Mouse (Mus musculus): Measurements from ENCODE around the gene Med16. TPM values are rescaled to one million over a fixed set of nuclear protein-coding genes. Genes with fewer than 3 reads are reported as not detected.

Med16 gene
- polyA plus RNA-seq, 1 experiment from 2014 or later: 60.4 TPM

GRCm38 (mm10) chr10:79862049-79862788, 46.5 kb downstream of the Med16 start:
- H3K9ac ChIP-seq: no peak overlapping the region
- ATAC-seq (ENCODE audit: insufficient number of reproducible peaks, insufficient read depth, low FRiP score, low TSS enrichment): no peak
- H3K36me3 ChIP-seq: peaks cover 93% of the 10 kb centered on the region
- no peak overlapping the region for H3K4me2 ChIP-seq (replicated peaks)
- no peaks in the 10 kb centered on the region for H3K9me3 ChIP-seq
- no peaks in the 10 kb centered on the region for H3K27me3 ChIP-seq
- peaks cover 17% of the 10 kb centered on the region for H3K4me1 ChIP-seq
- WGBS: 88% methylated on average over 23 of the region's 23 CpGs
- no peak overlapping the region for H3K4me3 ChIP-seq
- H3K27ac ChIP-seq: 0 out of 2 replicates have a peak overlapping the region, but pooled peaks have one; percentile 4

GRCm38 (mm10) chr10:79861230-79862048, 47.3 kb downstream of the Med16 start:
- Histone ChIP-seq H3K9me3 (no peaks in the 10 kb centered on the region), H3K27ac (no peak overlapping the region), H3K36me3 (peaks cover 93% of the 10 kb centered on the region), H3K9ac (no peak overlapping the region), H3K27me3 (no peaks in the 10 kb centered on the region), H3K4me1 (peaks cover 25% of the 10 kb centered on the region), H3K4me3 (no peak overlapping the region), H3K4me2 (replicated peaks) (no peak overlapping the region)
- no peak for ATAC-seq (ENCODE audit: insufficient number of reproducible peaks, insufficient read depth, low FRiP score, low TSS enrichment)
- 77% methylated on average over 25 of the region's 25 CpGs for WGBS

- Histone ChIP-seq H3K36me3 (peaks cover 84% of the 10 kb centered on the region), H3K9ac (no peak overlapping the region), H3K9me3 (no peaks in the 10 kb centered on the region), H3K4me1 (peaks cover 33% of the 10 kb centered on the region), H3K27ac (no peak overlapping the region), H3K4me2 (replicated peaks) (no peak overlapping the region), H3K4me3 (no peak overlapping the region), H3K27me3 (no peaks in the 10 kb centered on the region)
- no peak for ATAC-seq (ENCODE audit: insufficient number of reproducible peaks, insufficient read depth, low FRiP score, low TSS enrichment)
- WGBS: 93% methylated on average over 26 of the region's 26 CpGs
These were observed 48.4 kb downstream of the Med16 start for GRCm38 (mm10) chr10:79860079-79860911.

GRCm38 (mm10) chr10:79859116-79859515, 49.6 kb downstream of the Med16 start:
- no peaks in the 10 kb centered on the region for H3K27me3 ChIP-seq
- peaks cover 74% of the 10 kb centered on the region for H3K36me3 ChIP-seq
- no peak overlapping the region; the same call in 1 of the 2 replicates for H3K4me2 ChIP-seq (replicated peaks)
- no peaks in the 10 kb centered on the region for H3K9me3 ChIP-seq
- H3K9ac ChIP-seq: no peak overlapping the region
- H3K4me1 ChIP-seq: peaks cover 33% of the 10 kb centered on the region
- no peak overlapping the region for H3K4me3 ChIP-seq
- ATAC-seq (ENCODE audit: insufficient number of reproducible peaks, insufficient read depth, low FRiP score, low TSS enrichment): no peak
- H3K27ac ChIP-seq: no peak overlapping the region
- WGBS: 88% methylated on average over 11 of the region's 11 CpGs

GRCm38 (mm10) chr10:79858416-79859074, 50.2 kb downstream of the Med16 start:
- Histone ChIP-seq H3K9ac (peak overlapping the region; percentile 46; the same call in 1 of the 2 replicates), H3K36me3 (peaks cover 69% of the 10 kb centered on the region), H3K4me3 (peak overlapping the region; percentile 99; the same call in 1 of the 2 replicates), H3K27ac (peak overlapping the region; percentile 68; the same call in 1 of the 2 replicates), H3K4me1 (peaks cover 33% of the 10 kb centered on the region), H3K9me3 (no peaks in the 10 kb centered on the region), H3K4me2 (replicated peaks) (peak overlapping the region; percentile 99), H3K27me3 (no peaks in the 10 kb centered on the region)
- ATAC-seq (ENCODE audit: insufficient number of reproducible peaks, insufficient read depth, low FRiP score, low TSS enrichment): no peak
- 61% methylated on average over 17 of the region's 17 CpGs for WGBS

GRCm38 (mm10) chr10:79857894-79858293, 50.8 kb downstream of the Med16 start:
- peak overlapping the region; percentile 39; the same call in 1 of the 2 replicates for H3K9ac ChIP-seq
- H3K9me3 ChIP-seq: no peaks in the 10 kb centered on the region
- H3K27me3 ChIP-seq: no peaks in the 10 kb centered on the region
- H3K4me2 ChIP-seq (replicated peaks): peak overlapping the region; percentile 99
- ATAC-seq (ENCODE audit: insufficient number of reproducible peaks, insufficient read depth, low FRiP score, low TSS enrichment): no peak
- whole genome bisulfite sequencing: 83% methylated on average over 2 of the region's 2 CpGs
- H3K4me1 ChIP-seq: peaks cover 35% of the 10 kb centered on the region
- H3K4me3 ChIP-seq: peak overlapping the region; percentile 99
- peak overlapping the region; percentile 68 for H3K27ac ChIP-seq
- peaks cover 62% of the 10 kb centered on the region for H3K36me3 ChIP-seq

GRCm38 (mm10) chr10:79857452-79857811, 51.3 kb downstream of the Med16 start:
- H3K27me3 ChIP-seq: no peaks in the 10 kb centered on the region
- peak overlapping the region; percentile 99 for H3K4me2 ChIP-seq (replicated peaks)
- no peak for ATAC-seq (ENCODE audit: insufficient number of reproducible peaks, insufficient read depth, low FRiP score, low TSS enrichment)
- H3K27ac ChIP-seq: peak overlapping the region; percentile 68
- no peaks in the 10 kb centered on the region for H3K9me3 ChIP-seq
- peak overlapping the region; percentile 100 for H3K9ac ChIP-seq
- 35% methylated on average over 4 of the region's 4 CpGs for WGBS
- H3K4me1 ChIP-seq: peaks cover 40% of the 10 kb centered on the region
- peak overlapping the region; percentile 99 for H3K4me3 ChIP-seq
- H3K36me3 ChIP-seq: peaks cover 58% of the 10 kb centered on the region

GRCm38 (mm10) chr10:79856704-79857451, 51.8 kb downstream of the Med16 start:
- 55% methylated on average over 7 of the region's 7 CpGs for WGBS
- Histone ChIP-seq H3K4me1 (peaks cover 45% of the 10 kb centered on the region), H3K27me3 (no peaks in the 10 kb centered on the region), H3K27ac (peak overlapping the region; percentile 68), H3K4me3 (peak overlapping the region; percentile 99), H3K9ac (peak overlapping the region; percentile 100), H3K4me2 (replicated peaks) (peak overlapping the region; percentile 99), H3K9me3 (no peaks in the 10 kb centered on the region), H3K36me3 (peaks cover 52% of the 10 kb centered on the region)
- no peak for ATAC-seq (ENCODE audit: insufficient number of reproducible peaks, insufficient read depth, low FRiP score, low TSS enrichment)

- Histone ChIP-seq H3K9ac (peak overlapping the region; percentile 100), H3K27ac (peak overlapping the region; percentile 68), H3K4me2 (replicated peaks) (peak overlapping the region; percentile 99), H3K4me1 (peaks cover 51% of the 10 kb centered on the region), H3K9me3 (no peaks in the 10 kb centered on the region), H3K36me3 (peaks cover 46% of the 10 kb centered on the region), H3K27me3 (no peaks in the 10 kb centered on the region), H3K4me3 (peak overlapping the region; percentile 99)
- no peak for ATAC-seq (ENCODE audit: insufficient number of reproducible peaks, insufficient read depth, low FRiP score, low TSS enrichment)
- 53% methylated on average over 6 of the region's 6 CpGs for WGBS
These were observed 52.4 kb downstream of the Med16 start for GRCm38 (mm10) chr10:79856280-79856679.

- ATAC-seq (ENCODE audit: insufficient number of reproducible peaks, insufficient read depth, low FRiP score, low TSS enrichment): no peak
- Histone ChIP-seq H3K4me3 (peak overlapping the region; percentile 99), H3K9me3 (no peaks in the 10 kb centered on the region), H3K4me1 (peaks cover 54% of the 10 kb centered on the region), H3K27ac (peak overlapping the region; percentile 100), H3K9ac (peak overlapping the region; percentile 100), H3K27me3 (no peaks in the 10 kb centered on the region), H3K4me2 (replicated peaks) (peak overlapping the region; percentile 99), H3K36me3 (peaks cover 40% of the 10 kb centered on the region)
- 5% methylated on average over 10 of the region's 10 CpGs for WGBS
These were observed 53.1 kb downstream of the Med16 start for GRCm38 (mm10) chr10:79855558-79856184.

Data from embryonic facial prominence, embryonic 12.5 days (tissue).